Mouse (Mus musculus): ENCODE data around the gene Glp2r.

DNA sequence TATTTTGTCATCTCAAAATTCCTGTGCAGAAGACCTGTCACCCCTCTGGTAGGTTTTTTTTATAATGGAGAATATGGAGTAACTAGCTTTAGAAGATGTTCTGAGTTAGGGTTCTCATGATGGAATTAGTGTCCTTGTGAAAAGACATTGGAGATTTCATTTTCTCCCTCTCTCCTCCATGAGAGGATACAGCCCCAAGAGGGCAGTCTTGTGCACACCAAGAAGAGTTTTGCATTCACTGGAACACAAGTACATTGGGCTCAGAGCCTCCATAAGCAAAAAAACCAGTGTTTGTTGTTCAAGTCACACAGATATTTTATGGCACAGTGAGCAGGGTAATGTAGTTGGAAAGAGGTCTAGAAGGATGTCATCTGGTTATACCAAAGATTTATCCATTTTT lies 29.4 kb downstream of the Glp2r start:
- TF ChIP-seq MAX (IDR thresholded peaks at IDR 0.05) (no peak), MYOG (IDR thresholded peaks at IDR 0.05; ENCODE audit: control insufficient read depth, extremely low read depth, insufficient read length) (no peak), CTCF (IDR thresholded peaks at IDR 0.05; ENCODE audit: control insufficient read depth, insufficient read depth, insufficient read length) (no peak), USF1 (IDR thresholded peaks at IDR 0.05; ENCODE audit: low read depth) (no peak), FOSL1 (IDR thresholded peaks at IDR 0.05; ENCODE audit: insufficient read depth, low read length, poor library complexity, severe bottlenecking) (no peak), CEBPB (IDR thresholded peaks at IDR 0.05; ENCODE audit: low read depth) (no peak), MYOD1 (IDR thresholded peaks at IDR 0.05; ENCODE audit: control insufficient read depth, insufficient read length, low read depth) (no peak)

Data from C2C12 (cell line).